Mouse (Mus musculus) kidney, adult 9 months (tissue): Measurements from ENCODE around the gene Tmem33.

ENCODE experiments used
- DNase-seq: peaks from one replicate; pipeline ENCODE4 v3.0.0; 2022

Tmem33 gene

DNA sequence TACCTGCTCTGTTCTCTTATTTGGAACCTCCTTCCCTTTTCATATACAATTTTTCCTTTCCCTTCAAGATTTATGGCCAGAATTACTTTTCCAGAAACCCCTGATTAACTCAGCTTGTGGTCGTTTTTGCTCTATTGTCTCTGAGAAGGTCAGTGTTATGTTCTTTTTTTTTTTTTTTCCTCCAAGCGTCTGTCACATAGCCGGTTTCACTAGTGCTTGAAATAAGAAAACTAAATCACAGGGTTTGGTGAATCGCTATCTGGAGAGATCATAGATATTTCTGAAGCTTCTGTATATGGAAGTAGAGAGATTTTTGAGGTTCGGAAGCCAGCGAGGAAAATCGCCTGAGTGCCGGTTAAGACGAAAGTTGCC, 220 bp upstream of the Tmem33 start:
- DNase-seq: no peak

DNA sequence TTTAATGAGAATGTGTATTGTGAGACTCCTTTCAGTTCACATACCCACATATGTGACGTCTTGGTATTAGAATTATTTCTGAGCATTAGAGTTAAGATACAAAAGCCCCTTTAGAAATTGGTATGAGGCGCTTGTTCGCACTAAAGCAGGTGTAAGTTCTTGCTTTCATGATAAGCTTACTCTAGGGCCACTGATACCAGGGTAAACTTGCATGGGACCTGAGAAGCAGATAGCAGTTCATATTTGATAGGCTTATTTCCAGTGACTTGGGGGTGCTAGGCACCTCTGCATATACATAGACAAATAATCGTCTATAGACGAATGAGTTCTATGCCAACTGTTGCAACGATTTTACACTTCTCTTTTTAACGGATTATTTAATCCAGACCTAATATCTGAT, 2.6 kb downstream of the Tmem33 start:
- DNase-seq: no peak

- no peak for DNase-seq
These were observed 5.7 kb downstream of the Tmem33 start for GRCm38 (mm10) chr5:67266106-67266505.

- no peak for DNase-seq
These were observed 8.9 kb downstream of the Tmem33 start for GRCm38 (mm10) chr5:67269309-67269708.

- DNase-seq: no peak
These were observed 19.0 kb downstream of the Tmem33 start for GRCm38 (mm10) chr5:67279407-67279806.

GRCm38 (mm10) chr5:67279840-67280239, 19.5 kb downstream of the Tmem33 start:
- no peak for DNase-seq

- DNase-seq: no peak
These were observed 20.0 kb downstream of the Tmem33 start for GRCm38 (mm10) chr5:67280400-67280799.

GRCm38 (mm10) chr5:67295029-67295428, 34.7 kb downstream of the Tmem33 start:
- no peak for DNase-seq

- no peak for DNase-seq
These were observed 35.3 kb downstream of the Tmem33 start for GRCm38 (mm10) chr5:67295682-67296081.

DNA sequence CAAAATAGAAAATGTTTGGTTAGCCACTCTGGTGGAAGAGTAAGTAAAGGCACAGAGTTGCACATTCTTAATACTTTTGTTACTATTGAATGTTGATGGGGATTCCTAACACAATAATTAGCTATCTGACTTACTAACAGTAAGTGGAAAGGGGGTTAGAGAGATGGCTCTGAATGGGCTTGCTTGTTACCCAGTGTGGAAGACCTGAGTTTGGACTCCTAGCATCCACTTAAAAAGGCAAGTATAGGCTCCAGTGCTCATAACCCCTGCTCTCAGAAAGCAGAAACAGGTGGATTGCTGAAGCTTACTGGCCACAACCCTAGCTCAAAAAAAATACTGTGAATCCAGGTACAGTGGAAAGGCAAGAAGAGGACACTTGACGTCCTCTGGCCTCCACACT, 35.8 kb downstream of the Tmem33 start:
- DNase-seq: no peak

GRCm38 (mm10) chr5:67297026-67297813, 36.9 kb downstream of the Tmem33 start:
- DNase-seq: peak; percentile 91

GRCm38 (mm10) chr5:67299847-67300412, 39.6 kb downstream of the Tmem33 start:
- DNase-seq: no peak

- peak; percentile 83 for DNase-seq
These were observed 40.7 kb downstream of the Tmem33 start for GRCm38 (mm10) chr5:67300926-67301597.

DNA sequence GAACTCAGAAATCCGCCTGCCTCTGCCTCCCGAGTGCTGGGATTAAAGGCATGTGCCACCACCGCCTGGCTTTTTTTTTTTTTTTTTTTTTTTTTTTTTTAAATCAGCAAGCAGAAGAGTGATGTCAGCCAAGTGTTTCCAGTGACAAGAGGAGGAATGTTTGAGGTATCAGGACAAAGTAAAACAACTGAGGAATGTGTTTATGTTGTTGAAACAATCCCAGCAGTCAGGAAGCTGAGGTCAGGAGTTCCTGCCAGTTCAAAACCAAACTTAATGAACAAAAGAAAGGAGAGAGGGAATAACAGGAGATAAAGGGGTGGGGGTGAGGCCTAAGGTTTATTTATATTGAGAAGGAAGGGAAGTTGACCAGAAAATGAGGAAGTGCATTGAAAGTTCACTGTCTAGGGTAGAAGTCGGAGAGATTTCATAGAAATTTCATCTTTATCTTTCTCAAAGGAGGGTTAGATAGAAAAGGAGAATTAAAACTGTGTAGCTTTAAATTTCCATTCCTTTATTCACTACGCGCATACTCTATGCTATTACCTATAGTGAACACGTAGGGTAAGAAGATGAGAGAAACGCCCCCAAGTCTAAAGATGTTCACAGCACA, 41.5 kb downstream of the Tmem33 start:
- no peak for DNase-seq

DNA sequence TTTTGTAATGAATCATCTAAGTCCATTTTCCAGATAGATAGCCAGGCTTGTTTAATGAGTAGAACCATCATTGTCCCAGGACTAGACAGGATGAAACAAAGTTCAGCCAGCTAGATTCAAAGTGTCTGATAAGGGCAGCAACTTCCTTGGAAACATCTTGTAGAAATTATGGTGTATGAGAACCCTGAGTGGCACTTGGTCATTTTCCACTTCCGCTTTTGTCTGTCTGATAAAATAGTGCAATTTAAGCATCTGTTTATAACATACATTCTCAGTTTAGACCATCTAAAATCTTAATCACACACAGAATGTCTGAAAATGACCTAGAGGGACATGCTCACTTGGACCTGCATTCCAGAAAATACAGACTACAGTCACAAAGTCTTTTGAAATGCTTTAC, 43.5 kb downstream of the Tmem33 start:
- no peak for DNase-seq

DNA sequence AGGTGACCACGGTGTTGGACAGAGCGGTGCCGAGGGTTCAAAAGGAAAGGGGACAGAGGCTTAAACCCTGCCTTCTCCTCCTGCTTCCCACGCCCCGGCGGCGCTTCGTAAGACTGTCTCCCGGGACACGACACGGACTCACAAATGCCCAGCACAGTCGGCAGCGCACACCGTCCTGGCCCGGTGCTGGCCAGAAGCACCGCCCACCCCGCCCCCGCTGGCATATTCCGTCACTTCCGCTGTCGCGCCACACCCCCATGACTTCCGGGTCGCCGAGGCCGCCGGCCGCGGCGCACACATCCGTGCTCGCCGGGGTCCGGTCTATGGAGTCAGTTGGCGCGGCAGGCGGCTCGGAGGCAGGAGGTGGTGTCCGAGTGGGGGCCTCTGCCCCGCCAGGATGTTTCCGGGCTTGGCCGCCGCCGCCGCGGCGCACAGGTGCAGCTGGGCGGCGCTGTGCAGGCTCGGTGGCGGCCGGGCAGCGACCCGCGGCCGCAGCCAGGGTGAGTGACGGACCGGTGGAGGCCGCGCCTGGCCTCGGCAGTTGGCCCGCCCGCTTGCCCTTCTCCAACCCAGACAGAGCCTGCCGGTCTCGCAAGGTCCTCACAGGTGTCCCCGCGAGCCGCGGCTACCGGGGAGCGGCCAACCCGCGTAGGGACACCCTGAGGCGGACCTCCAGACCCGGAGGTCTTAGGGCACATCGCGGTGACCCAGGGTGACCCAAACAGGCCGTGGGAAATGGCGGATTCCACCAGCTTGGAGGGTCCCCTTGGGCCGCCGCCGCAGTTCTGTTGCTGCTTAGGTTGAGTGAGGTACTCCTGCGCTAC, 46.5 kb downstream of the Tmem33 start, which contains the start of gene Slc30a9:
Slc30a9 (plus strand) TSS at position 258 of the 824 bp plus-strand sequence.
- DNase-seq: peak; percentile 94

DNA sequence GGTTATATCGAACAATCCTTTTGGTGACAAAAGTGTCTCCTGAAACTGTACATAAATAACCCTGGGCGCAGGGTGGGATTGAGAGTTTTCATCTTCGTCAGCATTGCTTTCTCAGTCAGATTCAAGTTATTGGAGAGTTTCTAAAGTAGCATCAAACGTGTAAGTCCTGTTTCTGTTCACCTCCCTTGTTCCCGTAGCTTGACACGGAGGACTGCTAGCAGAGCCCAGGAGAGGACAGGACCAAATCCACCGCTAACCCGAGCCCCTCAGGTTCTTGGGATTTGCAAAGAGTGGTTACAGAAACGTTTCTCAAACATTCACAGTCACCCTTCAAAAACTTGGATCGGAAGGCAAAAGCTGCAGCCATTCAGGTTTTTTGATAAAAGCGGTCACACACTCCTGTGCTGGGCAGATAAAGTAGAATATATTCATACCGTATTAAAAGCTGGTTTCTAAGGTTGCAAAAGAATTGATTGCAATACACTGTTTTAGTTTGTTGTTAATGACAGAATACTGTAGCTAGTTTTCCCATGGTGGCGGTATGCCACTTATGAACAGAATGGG, 47.4 kb downstream of the Tmem33 start:
- DNase-seq: no peak

DNA sequence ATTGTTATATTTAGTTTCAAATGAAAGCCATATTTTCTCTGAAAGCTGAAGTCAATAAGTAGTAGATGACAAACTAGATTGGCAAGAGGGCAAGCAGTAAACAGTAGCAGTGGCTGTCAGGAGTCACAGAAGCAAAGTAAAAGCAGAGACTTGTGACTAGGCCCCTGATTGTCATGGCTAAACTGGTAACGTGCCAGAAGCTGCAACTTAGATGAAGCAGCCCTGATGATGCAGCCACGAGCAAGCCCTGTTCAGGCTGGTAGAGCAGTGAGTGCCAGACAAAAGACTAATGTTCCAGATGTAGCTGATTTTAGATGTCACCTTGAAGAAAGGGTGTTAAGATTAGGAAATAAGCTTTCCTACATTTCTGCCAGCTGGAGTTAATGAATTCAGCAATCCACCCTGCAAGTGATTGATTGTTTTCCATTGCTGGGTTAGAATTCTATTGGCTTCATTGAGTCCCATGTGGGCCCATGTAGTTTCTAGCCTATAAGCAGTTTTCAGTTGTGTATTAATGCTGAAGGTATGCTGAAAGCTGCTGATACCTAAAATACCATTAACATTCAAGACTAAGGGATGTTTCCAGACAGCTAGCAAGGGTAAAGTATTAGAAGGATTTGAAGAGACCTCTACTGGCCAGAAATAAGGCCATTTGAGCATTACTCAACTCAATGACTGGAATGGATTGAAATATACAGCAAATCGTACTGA, 51.6 kb downstream of the Tmem33 start:
- no peak for DNase-seq

- no peak for DNase-seq
These were observed 52.1 kb downstream of the Tmem33 start for GRCm38 (mm10) chr5:67312522-67312851.

- DNase-seq: peak; percentile 84
These were observed 61.4 kb downstream of the Tmem33 start for GRCm38 (mm10) chr5:67321656-67322268.

GRCm38 (mm10) chr5:67324032-67324431, 63.7 kb downstream of the Tmem33 start:
- no peak for DNase-seq
